Mouse (Mus musculus): ENCODE data around the gene Add3. TPM values are rescaled to one million over a fixed set of nuclear protein-coding genes. Genes with fewer than 3 reads are reported as not detected.

Gene Add3
- total RNA-seq, 2 experiments from 2014 or later = 84.4 to 86.9 TPM

- no peak overlapping the region for H3K4me3 ChIP-seq
- intact Hi-C loops (cut with DNase I) = no loop called here
- no peak for TF ChIP-seq CTCF (IDR thresholded peaks at IDR 0.05)
- no peak for DNase-seq (ENCODE audit: extremely low spot score in 1 of 2, low spot score in 2 of 2)
- H3K27ac ChIP-seq = no peak overlapping the region
Observed at GRCm38 (mm10) chr19:53273055-53273722, 132.9 kb downstream of the Add3 start.

DNA sequence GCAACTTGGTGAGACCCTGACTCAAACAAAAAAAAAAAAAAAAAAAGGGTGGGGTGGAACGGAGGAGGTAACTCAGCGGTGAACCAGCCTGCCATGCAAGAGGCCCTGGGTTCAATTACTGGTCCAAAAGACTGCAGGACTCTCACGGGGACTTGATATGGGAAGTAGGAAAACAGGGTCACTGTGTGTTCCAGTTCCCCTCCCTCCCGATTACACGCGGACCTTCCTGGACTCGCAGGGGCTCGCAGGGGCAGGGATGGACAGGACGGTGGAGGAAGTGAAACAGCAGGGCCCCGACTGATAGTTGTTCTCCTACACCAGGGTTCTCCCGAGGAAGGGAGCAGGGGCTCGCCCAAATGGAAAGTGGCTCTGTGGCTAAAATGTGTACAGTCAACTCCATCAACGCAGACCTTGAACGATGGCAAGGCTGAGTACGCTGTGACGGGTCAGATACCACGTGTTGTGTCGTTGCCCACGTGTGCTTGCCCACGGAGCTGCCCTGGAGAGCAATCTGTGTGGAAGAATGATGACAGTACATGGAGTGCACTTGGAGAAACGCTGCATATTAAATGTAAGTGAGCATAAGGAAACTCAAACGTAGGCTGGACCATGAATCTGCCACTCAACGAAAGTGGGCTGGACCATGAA lies 133.7 kb downstream of the Add3 start:
- no peak for TF ChIP-seq CTCF (IDR thresholded peaks at IDR 0.05)
- Histone ChIP-seq H3K4me3 (no peak overlapping the region), H3K27ac (no peak overlapping the region)
- no peak for DNase-seq (ENCODE audit: extremely low spot score in 1 of 2, low spot score in 2 of 2)
- intact Hi-C loops (cut with DNase I) = no loop called here

GRCm38 (mm10) chr19:53275204-53275603 lies 135.0 kb downstream of the Add3 start:
- no peak for DNase-seq (ENCODE audit: extremely low spot score in 1 of 2, low spot score in 2 of 2)
- Histone ChIP-seq H3K4me3 (no peak overlapping the region), H3K27ac (no peak overlapping the region)
- no peak for TF ChIP-seq CTCF (IDR thresholded peaks at IDR 0.05)
- intact Hi-C loops (cut with DNase I) = no loop called here

GRCm38 (mm10) chr19:53276902-53277707 lies 136.9 kb downstream of the Add3 start:
- Histone ChIP-seq H3K27ac (no peak overlapping the region), H3K4me3 (no peak overlapping the region)
- no peak for DNase-seq (ENCODE audit: extremely low spot score in 1 of 2, low spot score in 2 of 2)
- intact Hi-C loops (cut with DNase I) = no loop called here
- TF ChIP-seq CTCF (IDR thresholded peaks at IDR 0.05) = no peak

GRCm38 (mm10) chr19:53278491-53279415 lies 138.5 kb downstream of the Add3 start:
- Histone ChIP-seq H3K4me3 (no peak overlapping the region), H3K27ac (no peak overlapping the region)
- no peak for TF ChIP-seq CTCF (IDR thresholded peaks at IDR 0.05)
- DNase-seq (ENCODE audit: extremely low spot score in 1 of 2, low spot score in 2 of 2) = no peak
- intact Hi-C loops (cut with DNase I) = no loop called here

GRCm38 (mm10) chr19:53280254-53280653 lies 140.0 kb downstream of the Add3 start:
- DNase-seq (ENCODE audit: extremely low spot score in 1 of 2, low spot score in 2 of 2) = no peak
- H3K27ac ChIP-seq = no peak overlapping the region
- no peak overlapping the region for H3K4me3 ChIP-seq
- intact Hi-C loops (cut with DNase I) = no loop called here
- no peak for TF ChIP-seq CTCF (IDR thresholded peaks at IDR 0.05)

DNA sequence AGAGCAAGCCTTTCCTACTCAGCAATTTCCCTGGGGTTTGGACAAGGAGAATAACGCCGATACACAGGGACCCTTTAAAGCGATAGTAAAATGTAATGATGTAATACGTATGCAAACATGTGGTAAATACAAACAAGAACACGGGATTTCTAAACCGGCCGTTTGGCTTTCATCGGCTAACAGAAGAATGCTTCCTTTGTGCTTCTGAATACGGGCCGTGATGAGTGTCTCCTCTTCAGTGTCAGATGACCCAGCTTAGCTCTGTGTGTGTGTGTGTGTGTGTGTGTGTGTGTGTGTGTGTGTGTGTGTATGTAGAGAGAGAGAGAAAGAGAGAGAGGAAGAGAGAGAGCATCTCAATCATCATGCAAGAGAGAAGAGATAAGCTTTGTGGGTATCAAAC lies 142.3 kb downstream of the Add3 start:
- H3K27ac ChIP-seq = no peak overlapping the region
- intact Hi-C loops (cut with DNase I) = no loop called here
- no peak for DNase-seq (ENCODE audit: extremely low spot score in 1 of 2, low spot score in 2 of 2)
- TF ChIP-seq CTCF (IDR thresholded peaks at IDR 0.05) = no peak
- no peak overlapping the region for H3K4me3 ChIP-seq

- no peak overlapping the region for H3K27ac ChIP-seq
- H3K4me3 ChIP-seq = no peak overlapping the region
- no peak for DNase-seq (ENCODE audit: extremely low spot score in 1 of 2, low spot score in 2 of 2)
- intact Hi-C loops (cut with DNase I) = no loop called here
- no peak for TF ChIP-seq CTCF (IDR thresholded peaks at IDR 0.05)
Observed at GRCm38 (mm10) chr19:53283742-53284141, 143.5 kb downstream of the Add3 start.

DNA sequence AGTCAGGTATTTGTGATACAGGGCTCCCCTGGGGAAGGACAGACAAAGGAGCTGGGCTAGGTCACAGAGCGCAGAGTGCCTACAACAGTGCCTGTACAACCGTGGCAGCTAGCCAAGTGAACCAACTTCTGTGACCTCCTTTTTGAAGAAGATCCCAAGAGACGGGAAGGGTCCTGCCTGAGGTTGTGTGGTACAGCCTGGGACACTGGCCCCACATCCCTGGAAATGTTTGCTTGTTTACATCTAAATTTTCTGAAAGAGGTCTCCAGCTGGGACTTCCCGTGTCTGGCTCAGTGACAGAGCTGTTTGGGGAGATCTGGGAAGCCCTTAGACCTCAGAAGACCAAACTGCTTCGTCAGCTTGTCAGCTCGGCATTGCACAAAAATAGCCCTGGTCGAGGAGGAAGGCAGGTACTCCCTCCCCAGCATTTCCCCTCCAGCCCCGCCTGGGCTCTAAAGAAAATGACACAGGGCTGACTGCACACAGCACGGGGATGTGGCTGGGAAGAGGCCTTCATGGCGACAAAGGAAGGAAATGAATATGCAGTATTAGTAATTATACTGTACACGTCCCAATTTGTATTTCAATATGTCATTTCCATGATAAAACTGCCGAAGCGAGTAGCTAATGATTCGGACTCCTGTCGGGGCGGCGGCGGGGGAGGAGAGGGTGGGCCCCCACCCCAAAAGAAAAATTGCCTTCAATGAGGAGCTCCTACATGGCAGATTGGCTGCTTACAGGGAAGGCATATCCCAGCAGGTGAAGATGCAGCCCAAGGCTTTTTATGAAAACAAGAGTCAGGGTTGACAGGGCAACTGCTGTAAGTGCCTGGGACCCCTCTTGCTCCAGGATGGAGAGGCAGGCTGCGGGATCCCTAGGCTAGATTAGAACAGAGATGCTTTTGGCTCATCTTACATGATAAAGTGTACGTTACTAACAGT lies 144.3 kb downstream of the Add3 start:
- no peak overlapping the region for H3K4me3 ChIP-seq
- intact Hi-C loops (cut with DNase I) = no loop called here
- TF ChIP-seq CTCF (IDR thresholded peaks at IDR 0.05) = no peak
- no peak overlapping the region for H3K27ac ChIP-seq
- DNase-seq (ENCODE audit: extremely low spot score in 1 of 2, low spot score in 2 of 2) = no peak

- H3K4me3 ChIP-seq = no peak overlapping the region
- no peak for TF ChIP-seq CTCF (IDR thresholded peaks at IDR 0.05)
- intact Hi-C loops (cut with DNase I) = no loop called here
Observed at GRCm38 (mm10) chr19:53296331-53297254, 156.3 kb downstream of the Add3 start.

More at GRCm38 (mm10) chr19:53296331-53297254, 156.3 kb downstream of the Add3 start:
- DNase-seq (ENCODE audit: extremely low spot score in 1 of 2, low spot score in 2 of 2) = no peak
- H3K27ac ChIP-seq = no peak overlapping the region

Other genes starting within 250 kb of the Add3 start
- 10 to 100 TPM; 67.1 to 72.6 TPM for gene Xpnpep1, start 100.2 kb upstream of the Add3 start, total RNA-seq (2021)
- 10 to 100 TPM; 85.3 to 89.6 TPM for gene Mxi1, start 170.1 kb downstream of the Add3 start, total RNA-seq (2021)
- gene Gm10197, start 231.3 kb downstream of the Add3 start, total RNA-seq (2021) = not detected

Measured in left cerebral cortex, adult 2 months (tissue).